Mouse (Mus musculus) bone marrow, adult 2 months (tissue): ENCODE results near the gene Col27a1. TPM values are rescaled to one million over a fixed set of nuclear protein-coding genes. Genes with fewer than 3 reads are reported as not detected.

Experiments used
- H3K27ac ChIP-seq: fragments of 200-500 bp; 2 replicates; pipeline ENCODE4 v1.5.1; 2012; ENCODE audit warnings: low read depth, mild to moderate bottlenecking, control low read depth, inconsistent platforms, low read length; ENCODE audit not compliant: control insufficient read depth, poor library complexity, insufficient read depth
- H3K4me1 ChIP-seq: fragments of 200-500 bp; 2 replicates; pipeline ENCODE4 v1.6.1; 2011; ENCODE audit warnings: low read length; ENCODE audit not compliant: control insufficient read depth, insufficient read depth
- H3K4me3 ChIP-seq: fragments of 200-500 bp; replicated peaks from 2 replicates; pipeline ENCODE3; 2011; ENCODE audit warnings: mild to moderate bottlenecking, low read depth, low read length, control low read depth; ENCODE audit not compliant: control insufficient read depth
- CTCF ChIP-seq: fragments of 200-500 bp; IDR thresholded peaks from 2 replicates; pipeline ENCODE4 v1.5.1; 2011; ENCODE audit warnings: low read length, control low read depth; ENCODE audit not compliant: control insufficient read depth, insufficient read depth
- POLR2A ChIP-seq: fragments of 200-500 bp; IDR thresholded peaks from 2 replicates; pipeline ENCODE4 v1.6.1; 2011; ENCODE audit warnings: low read depth, mild to moderate bottlenecking, control low read depth, low read length, borderline replicate concordance; ENCODE audit not compliant: control insufficient read depth
- WGBS: fragments of 180-500 bp; shearing (Covaris S2); methylation state at CpG from one replicate; pipeline ENCODE4 v1.1.7; 2018; 5-methylcytosine and 5-hydroxymethylcytosine counted together
- polyA plus RNA-seq: library from polyadenylated mRNA; stranded (reverse); fragments of >200 nt; gene quantifications from 2 replicates; pipeline ENCODE4 v1.2.4, GENCODE M21; 2011; ENCODE audit warnings: low replicate concordance; ENCODE audit not compliant: missing spikeins, insufficient read depth, insufficient read length

The Col27a1 gene
- polyA plus RNA-seq, 1 experiment = 6.6 TPM

DNA sequence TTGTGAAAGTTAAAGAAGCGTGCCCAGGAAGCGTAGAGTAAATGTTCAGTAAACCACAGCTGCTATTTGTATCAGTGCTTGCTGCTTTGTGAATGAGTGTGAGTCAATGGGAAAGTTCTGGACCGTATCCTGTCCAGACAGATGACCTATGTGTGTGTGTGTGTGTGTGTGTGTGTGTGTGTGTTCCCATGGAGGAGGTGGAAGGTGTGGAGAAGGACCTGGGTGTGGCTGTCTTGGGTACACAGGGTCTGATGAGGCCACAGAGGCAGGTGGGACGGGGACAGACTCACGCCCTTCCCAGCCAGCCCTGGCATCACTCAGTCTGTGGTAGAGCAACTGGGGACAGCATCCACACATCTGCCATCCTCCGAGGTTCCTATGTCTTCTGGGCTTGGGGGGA is 3.7 kb downstream of the Col27a1 start:
- TF ChIP-seq POLR2A = no peak
- no peak for TF ChIP-seq CTCF
- H3K27ac ChIP-seq = no peak overlapping the region
- no peaks in the 10 kb centered on the region; the same call in 1 of the 2 replicates for H3K4me1 ChIP-seq
- H3K4me3 ChIP-seq = no peak overlapping the region
- 62% methylated on average over 6 of the region's 6 CpGs for WGBS

- no peak overlapping the region for H3K4me3 ChIP-seq
- no peak overlapping the region for H3K27ac ChIP-seq
- no peak for TF ChIP-seq CTCF
- TF ChIP-seq POLR2A = no peak
- WGBS = 70% methylated on average over 3 of the region's 3 CpGs
- no peaks in the 10 kb centered on the region; the same call in 1 of the 2 replicates for H3K4me1 ChIP-seq
Measured at GRCm38 (mm10) chr4:63219059-63219458, 5.3 kb downstream of the Col27a1 start.

GRCm38 (mm10) chr4:63219635-63220034 is 5.8 kb downstream of the Col27a1 start:
- 88% methylated on average over 6 of the region's 6 CpGs for WGBS
- Histone ChIP-seq H3K27ac (no peak overlapping the region), H3K4me1 (no peaks in the 10 kb centered on the region), H3K4me3 (no peak overlapping the region)
- TF ChIP-seq POLR2A = no peak
- TF ChIP-seq CTCF = no peak

DNA sequence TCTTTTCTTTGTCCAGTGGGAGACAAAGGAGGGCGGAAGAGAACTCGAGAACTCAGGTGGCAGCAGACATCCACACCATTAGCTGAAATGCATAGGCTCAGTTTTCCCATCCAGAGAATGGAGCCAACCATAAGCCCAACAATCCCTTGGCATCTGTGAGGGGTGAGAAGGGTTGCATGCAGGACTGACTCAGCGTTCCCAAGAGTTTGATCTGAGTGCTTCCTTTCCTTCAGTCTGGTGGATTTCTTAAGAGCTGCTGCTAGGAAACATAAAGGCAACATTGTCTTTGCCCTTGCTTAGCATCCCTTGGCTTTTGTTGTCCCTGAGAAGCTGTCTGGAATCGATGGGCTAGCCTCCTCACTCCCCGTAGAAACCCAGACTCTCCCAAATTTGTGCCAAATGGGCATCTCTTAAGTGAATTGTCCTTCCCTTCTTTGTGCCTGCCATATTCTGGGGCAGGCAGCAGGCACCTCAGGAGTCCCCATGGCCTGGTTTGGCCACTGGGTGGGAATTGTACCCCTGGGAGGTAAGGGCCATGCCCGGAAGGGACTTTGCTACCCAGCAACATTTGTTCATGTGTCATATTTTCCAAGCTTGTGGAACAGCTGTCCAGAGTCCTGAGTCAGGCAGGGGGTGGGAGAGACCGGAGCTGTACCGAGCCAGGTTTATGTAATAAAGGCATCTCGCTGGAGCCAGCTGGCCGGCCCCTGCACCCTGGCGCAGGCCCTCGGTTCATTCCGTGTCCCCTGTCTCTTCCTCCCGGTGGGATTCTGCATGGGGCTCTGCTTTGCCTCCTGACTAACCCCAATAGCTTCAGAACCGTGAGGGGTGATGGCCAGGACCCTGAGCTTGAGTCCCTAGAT is 7.5 kb downstream of the Col27a1 start:
- no peaks in the 10 kb centered on the region for H3K4me1 ChIP-seq
- WGBS = 82% methylated on average over 15 of the region's 15 CpGs

DNA sequence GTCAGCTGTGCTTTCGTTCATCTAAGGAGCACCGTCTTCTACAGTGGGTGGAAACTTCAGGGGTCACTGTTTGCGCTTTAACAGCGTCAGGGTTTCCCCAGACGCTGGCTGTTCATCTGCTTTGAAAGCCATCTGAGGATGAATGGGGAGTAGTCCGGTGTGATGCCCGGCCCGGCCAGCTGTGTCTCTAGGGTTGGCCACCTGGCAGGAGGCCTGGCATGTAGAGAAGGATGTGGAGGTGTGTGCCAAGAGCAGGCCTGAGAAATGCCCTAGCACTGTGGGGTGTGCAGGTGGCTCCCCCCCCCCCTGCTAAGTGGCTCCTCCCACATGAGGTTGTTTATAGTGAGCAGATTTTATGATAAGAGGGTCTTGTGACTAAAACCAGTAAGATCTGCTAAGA is 8.4 kb downstream of the Col27a1 start:
- WGBS = 68% methylated on average over 8 of the region's 8 CpGs
- Histone ChIP-seq H3K4me3 (no peak overlapping the region), H3K4me1 (no peaks in the 10 kb centered on the region), H3K27ac (no peak overlapping the region)
- TF ChIP-seq CTCF = no peak

More for the DNA sequence above, 7.5 kb downstream of the Col27a1 start:
- TF ChIP-seq CTCF (no peak), POLR2A (no peak)
- Histone ChIP-seq H3K27ac (no peak overlapping the region), H3K4me3 (no peak overlapping the region)

DNA sequence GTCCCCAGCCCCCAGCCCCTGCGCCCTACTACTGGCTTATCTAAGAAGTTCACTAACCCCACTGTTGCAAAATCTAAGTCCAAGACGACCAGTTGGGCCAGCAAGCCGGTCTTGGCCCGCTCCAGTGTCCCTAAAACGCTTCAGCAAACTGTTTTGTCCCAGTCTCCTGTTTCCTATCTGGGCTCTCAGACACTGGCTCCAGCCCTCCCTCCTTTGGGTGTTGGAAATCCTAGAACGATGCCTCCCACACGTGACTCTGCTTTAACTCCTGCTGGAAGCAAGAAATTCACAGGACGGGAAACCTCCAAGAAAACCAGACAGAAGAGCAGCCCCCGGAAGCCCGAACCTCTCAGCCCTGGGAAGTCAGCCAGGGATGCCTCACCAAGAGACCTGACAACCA is 11.6 kb downstream of the Col27a1 start:
- no peak for TF ChIP-seq CTCF
- TF ChIP-seq POLR2A = no peak
- Histone ChIP-seq H3K4me1 (no peaks in the 10 kb centered on the region), H3K27ac (no peak overlapping the region), H3K4me3 (no peak overlapping the region)
- 79% methylated on average over 10 of the region's 10 CpGs for WGBS

GRCm38 (mm10) chr4:63226164-63226882 is 12.5 kb downstream of the Col27a1 start:
- no peak overlapping the region for H3K4me3 ChIP-seq
- 84% methylated on average over 8 of the region's 8 CpGs for WGBS
- H3K27ac ChIP-seq = no peak overlapping the region
- TF ChIP-seq CTCF = no peak
- no peak for TF ChIP-seq POLR2A
- H3K4me1 ChIP-seq = no peaks in the 10 kb centered on the region

DNA sequence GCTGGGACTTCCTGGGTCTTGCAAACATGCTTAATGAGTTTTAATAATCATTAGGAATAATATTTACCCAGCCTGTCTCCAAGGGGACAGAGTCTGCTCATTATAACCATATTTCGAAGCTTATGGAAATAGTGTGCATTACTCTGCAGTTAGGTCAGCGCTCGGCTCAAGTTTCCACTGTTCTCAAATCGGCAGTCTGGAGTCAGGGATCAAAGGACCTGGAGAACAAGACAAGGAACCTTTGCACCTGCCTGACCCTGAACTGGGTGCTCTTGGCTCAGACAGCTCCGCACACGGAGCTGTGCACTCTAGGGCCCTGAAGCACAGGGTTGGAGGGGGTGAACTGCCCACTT is 13.1 kb downstream of the Col27a1 start:
- Histone ChIP-seq H3K27ac (no peak overlapping the region), H3K4me1 (no peaks in the 10 kb centered on the region), H3K4me3 (no peak overlapping the region)
- TF ChIP-seq POLR2A (no peak), CTCF (no peak)
- WGBS = 78% methylated on average over 6 of the region's 6 CpGs

GRCm38 (mm10) chr4:63228943-63229342 is 15.1 kb downstream of the Col27a1 start:
- TF ChIP-seq CTCF (no peak), POLR2A (no peak)
- no peak overlapping the region for H3K27ac ChIP-seq
- WGBS = 79% methylated on average over 5 of the region's 5 CpGs
- no peaks in the 10 kb centered on the region for H3K4me1 ChIP-seq
- H3K4me3 ChIP-seq = no peak overlapping the region
